Mouse (Mus musculus) ES-E14 (cell line): ENCODE results near the gene Chst12.

Experiments used
- CHD2 ChIP-seq: IDR thresholded peaks from 2 replicates; pipeline ENCODE4 v1.6.1; 2014; ENCODE audit warnings: mild to moderate bottlenecking, low read depth, low read length, inconsistent platforms
- HCFC1 ChIP-seq: IDR thresholded peaks from 2 replicates; pipeline ENCODE4 v1.6.1; 2012; ENCODE audit warnings: low read length, inconsistent platforms, borderline replicate concordance; ENCODE audit not compliant: insufficient read depth
- MAFK ChIP-seq: IDR thresholded peaks from 2 replicates; pipeline ENCODE4 v1.6.1; 2014; ENCODE audit warnings: mild to moderate bottlenecking, low read depth, low read length, inconsistent platforms; ENCODE audit not compliant: insufficient read depth

DNA sequence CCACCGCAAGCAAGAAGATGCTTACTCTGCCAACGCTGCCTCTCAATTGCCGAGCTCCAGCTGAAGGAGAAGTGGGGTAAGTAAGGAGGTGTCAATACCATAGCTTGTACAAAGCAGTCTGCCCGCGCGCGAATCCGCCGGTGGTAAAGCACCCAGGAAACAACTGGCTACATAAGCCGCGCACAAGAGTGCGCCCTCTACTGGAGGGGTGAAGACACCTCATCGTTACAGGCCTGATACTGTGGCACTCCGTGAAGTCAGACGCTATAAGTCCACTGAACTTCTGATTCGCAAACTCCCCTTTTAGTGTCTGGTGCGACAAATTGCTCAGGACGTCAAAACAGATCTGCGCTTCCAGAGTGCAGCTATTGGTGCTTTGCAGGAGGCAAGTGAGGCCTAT, 41.0 kb downstream of the Chst12 start:
- no peak for TF ChIP-seq MAFK
- TF ChIP-seq CHD2 = no peak
- no peak for TF ChIP-seq HCFC1
